Mouse (Mus musculus): ENCODE measurements at regions not wholly inside any gene's neighbourhood (a gene's known extent, or its start where the extent isn't known, plus 50 kb on each side); places are given as distances from the start of the nearest gene placed in this dataset.

GRCm38 (mm10) chr15:63377258-63377657, 467.7 kb downstream of the Gsdmc2 start:
- TF ChIP-seq CTCF (IDR thresholded peaks at IDR 0.05; ENCODE audit: extremely low read depth, insufficient read length, insufficient replicate concordance, low read depth, low read length) (no peak), POLR2A (IDR thresholded peaks at IDR 0.05; ENCODE audit: low read depth, low read length) (no peak)

Data from small intestine, adult 2 months (tissue).